Mouse (Mus musculus): ENCODE measurements around the gene Acsl5. TPM values are rescaled to one million over a fixed set of nuclear protein-coding genes. Genes with fewer than 3 reads are reported as not detected.

Gene Acsl5
- total and polyA plus RNA-seq, 3 experiments = 8.0 to 14.7 (median 12.5) TPM

- H3K9ac ChIP-seq (ENCODE audit: low read depth, low read length) = no peak overlapping the region
- no peaks in the 10 kb centered on the region for H3K79me2 ChIP-seq (replicated peaks; ENCODE audit: control insufficient read depth, insufficient read depth, low read length)
- 44% methylated on average over 3 of the region's 3 CpGs for WGBS
- H3K27me3 ChIP-seq (ENCODE audit: control insufficient read depth, insufficient read depth, low read length) = no peaks in the 10 kb centered on the region
- H3K4me3 ChIP-seq = no peak overlapping the region
- no peaks in the 10 kb centered on the region for H3K4me1 ChIP-seq (ENCODE audit: control insufficient read depth, insufficient read depth, low read length)
- no peaks in the 10 kb centered on the region for H3K36me3 ChIP-seq (ENCODE audit: control insufficient read depth, insufficient read depth, low read length)
- TF ChIP-seq CTCF (IDR thresholded peaks at IDR 0.05) (no peak), POLR2A (IDR thresholded peaks at IDR 0.05; ENCODE audit: insufficient read depth, low read depth, low read length) (no peak), EP300 (IDR thresholded peaks at IDR 0.05; ENCODE audit: insufficient read depth, low read depth, low read length) (no peak)
- intact Hi-C loops (cut with DNase I) = no loop called here
- DNase-seq = no peak
- no peak overlapping the region for H3K27ac ChIP-seq
Measured at GRCm38 (mm10) chr19:55276770-55277169, 25.0 kb downstream of the Acsl5 start.

GRCm38 (mm10) chr19:55284093-55284492 lies 32.4 kb downstream of the Acsl5 start:
- no peaks in the 10 kb centered on the region for H3K36me3 ChIP-seq (ENCODE audit: control insufficient read depth, insufficient read depth, low read length)

GRCm38 (mm10) chr19:55286034-55286433 lies 34.3 kb downstream of the Acsl5 start:
- WGBS = 83% methylated on average over 4 of the region's 4 CpGs
- H3K4me3 ChIP-seq = no peak overlapping the region
- H3K27me3 ChIP-seq (ENCODE audit: control insufficient read depth, insufficient read depth, low read length) = no peaks in the 10 kb centered on the region
- intact Hi-C loops (cut with DNase I) = no loop called here
- H3K27ac ChIP-seq = no peak overlapping the region
- no peak for DNase-seq
- no peaks in the 10 kb centered on the region for H3K79me2 ChIP-seq (replicated peaks; ENCODE audit: control insufficient read depth, insufficient read depth, low read length)
- TF ChIP-seq CTCF (IDR thresholded peaks at IDR 0.05) (no peak), EP300 (IDR thresholded peaks at IDR 0.05; ENCODE audit: insufficient read depth, low read depth, low read length) (no peak), POLR2A (IDR thresholded peaks at IDR 0.05; ENCODE audit: insufficient read depth, low read depth, low read length) (no peak)
- no peak overlapping the region for H3K9ac ChIP-seq (ENCODE audit: low read depth, low read length)
- no peaks in the 10 kb centered on the region for H3K4me1 ChIP-seq (ENCODE audit: control insufficient read depth, insufficient read depth, low read length)
- no peaks in the 10 kb centered on the region for H3K36me3 ChIP-seq (ENCODE audit: control insufficient read depth, insufficient read depth, low read length)

More at GRCm38 (mm10) chr19:55284093-55284492, 32.4 kb downstream of the Acsl5 start:
- TF ChIP-seq CTCF (IDR thresholded peaks at IDR 0.05) (no peak), POLR2A (IDR thresholded peaks at IDR 0.05; ENCODE audit: insufficient read depth, low read depth, low read length) (no peak), EP300 (IDR thresholded peaks at IDR 0.05; ENCODE audit: insufficient read depth, low read depth, low read length) (no peak)
- Histone ChIP-seq H3K4me1 (ENCODE audit: control insufficient read depth, insufficient read depth, low read length) (no peaks in the 10 kb centered on the region), H3K27me3 (ENCODE audit: control insufficient read depth, insufficient read depth, low read length) (no peaks in the 10 kb centered on the region), H3K4me3 (no peak overlapping the region), H3K79me2 (replicated peaks; ENCODE audit: control insufficient read depth, insufficient read depth, low read length) (no peaks in the 10 kb centered on the region), H3K27ac (no peak overlapping the region), H3K9ac (ENCODE audit: low read depth, low read length) (no peak overlapping the region)
- 67% methylated on average over 4 of the region's 4 CpGs for WGBS
- DNase-seq = no peak
- intact Hi-C loops (cut with DNase I) = no loop called here

- Histone ChIP-seq H3K79me2 (replicated peaks; ENCODE audit: control insufficient read depth, insufficient read depth, low read length) (no peaks in the 10 kb centered on the region), H3K4me3 (no peak overlapping the region), H3K9ac (ENCODE audit: low read depth, low read length) (no peak overlapping the region), H3K27ac (no peak overlapping the region), H3K27me3 (ENCODE audit: control insufficient read depth, insufficient read depth, low read length) (no peaks in the 10 kb centered on the region), H3K36me3 (ENCODE audit: control insufficient read depth, insufficient read depth, low read length) (no peaks in the 10 kb centered on the region), H3K4me1 (ENCODE audit: control insufficient read depth, insufficient read depth, low read length) (no peaks in the 10 kb centered on the region)
- no peak for TF ChIP-seq CTCF (IDR thresholded peaks at IDR 0.05)
- no peak for TF ChIP-seq POLR2A (IDR thresholded peaks at IDR 0.05; ENCODE audit: insufficient read depth, low read depth, low read length)
- no peak for TF ChIP-seq EP300 (IDR thresholded peaks at IDR 0.05; ENCODE audit: insufficient read depth, low read depth, low read length)
- intact Hi-C loops (cut with DNase I) = no loop called here
- DNase-seq = no peak
Measured at GRCm38 (mm10) chr19:55288974-55289373, 37.2 kb downstream of the Acsl5 start.

- Histone ChIP-seq H3K27ac (no peak overlapping the region), H3K79me2 (replicated peaks; ENCODE audit: control insufficient read depth, insufficient read depth, low read length) (no peaks in the 10 kb centered on the region), H3K4me3 (no peak overlapping the region), H3K36me3 (ENCODE audit: control insufficient read depth, insufficient read depth, low read length) (no peaks in the 10 kb centered on the region), H3K27me3 (ENCODE audit: control insufficient read depth, insufficient read depth, low read length) (no peaks in the 10 kb centered on the region), H3K4me1 (ENCODE audit: control insufficient read depth, insufficient read depth, low read length) (no peaks in the 10 kb centered on the region), H3K9ac (ENCODE audit: low read depth, low read length) (no peak overlapping the region)
- 75% methylated on average over 2 of the region's 2 CpGs for WGBS
- intact Hi-C loops (cut with DNase I) = no loop called here
- no peak for DNase-seq
- TF ChIP-seq POLR2A (IDR thresholded peaks at IDR 0.05; ENCODE audit: insufficient read depth, low read depth, low read length) (no peak), CTCF (IDR thresholded peaks at IDR 0.05) (no peak), EP300 (IDR thresholded peaks at IDR 0.05; ENCODE audit: insufficient read depth, low read depth, low read length) (no peak)
Measured at GRCm38 (mm10) chr19:55290621-55291270, 39.0 kb downstream of the Acsl5 start.

- H3K27ac ChIP-seq = no peak overlapping the region
- WGBS = 98% methylated on average over 2 of the region's 2 CpGs
- H3K4me1 ChIP-seq (ENCODE audit: control insufficient read depth, insufficient read depth, low read length) = no peaks in the 10 kb centered on the region
- intact Hi-C loops (cut with DNase I) = no loop called here
- no peaks in the 10 kb centered on the region for H3K79me2 ChIP-seq (replicated peaks; ENCODE audit: control insufficient read depth, insufficient read depth, low read length)
- no peaks in the 10 kb centered on the region for H3K36me3 ChIP-seq (ENCODE audit: control insufficient read depth, insufficient read depth, low read length)
- DNase-seq = no peak
- H3K4me3 ChIP-seq = no peak overlapping the region
- H3K27me3 ChIP-seq (ENCODE audit: control insufficient read depth, insufficient read depth, low read length) = no peaks in the 10 kb centered on the region
- H3K9ac ChIP-seq (ENCODE audit: low read depth, low read length) = no peak overlapping the region
- no peak for TF ChIP-seq POLR2A (IDR thresholded peaks at IDR 0.05; ENCODE audit: insufficient read depth, low read depth, low read length)
- TF ChIP-seq EP300 (IDR thresholded peaks at IDR 0.05; ENCODE audit: insufficient read depth, low read depth, low read length) = no peak
- no peak for TF ChIP-seq CTCF (IDR thresholded peaks at IDR 0.05)
Measured at GRCm38 (mm10) chr19:55292210-55292850, 40.6 kb downstream of the Acsl5 start.

Measured in heart, adult 2 months (tissue).